Mouse (Mus musculus) lung, postnatal 0 days (tissue): ENCODE measurements at regions not wholly inside any gene's neighbourhood (a gene's known extent, or its start where the extent isn't known, plus 50 kb on each side); places are given as distances from the start of the nearest gene placed in this dataset.

Source experiments
- ATAC-seq: fragments of 200-750 bp; cut with Nextera tagmentation; 2 replicates; pipeline ENCODE4 v1.8.0; 2017; ENCODE audit warnings: moderate library complexity
- DNase-seq: peaks from one replicate; pipeline ENCODE4 v3.0.0-alpha.2; 2016; ENCODE audit warnings: low spot score
- H3K27ac ChIP-seq: fragments of 300-500 bp; sonication (generic); 2 replicates; pipeline ENCODE4 v1.5.1; 2014; ENCODE audit warnings: antibody characterized with exemption, mild to moderate bottlenecking, low read length, mixed read lengths
- H3K27me3 ChIP-seq: fragments of 300-500 bp; sonication (generic); replicated peaks from 2 replicates; pipeline ENCODE4 v1.6.1; 2014; ENCODE audit warnings: low read length, mixed read lengths; ENCODE audit not compliant: insufficient read depth
- H3K36me3 ChIP-seq: fragments of 300-500 bp; sonication (generic); 2 replicates; pipeline ENCODE4 v1.6.1; 2014; ENCODE audit warnings: low read length, mixed read lengths; ENCODE audit not compliant: insufficient read depth
- H3K4me1 ChIP-seq: fragments of 300-500 bp; sonication (generic); 2 replicates; pipeline ENCODE4 v1.6.1; 2014; ENCODE audit warnings: antibody characterized with exemption, low read depth, low read length, mixed read lengths; ENCODE audit not compliant: insufficient read depth
- H3K4me2 ChIP-seq: fragments of 300-500 bp; sonication (generic); replicated peaks from 2 replicates; pipeline ENCODE4 v1.6.1; 2014; ENCODE audit warnings: low read depth, mild to moderate bottlenecking, low read length, moderate library complexity, mixed read lengths
- H3K4me3 ChIP-seq: fragments of 300-500 bp; sonication (generic); 2 replicates; pipeline ENCODE4 v1.5.1; 2014; ENCODE audit warnings: low read depth, low read length
- H3K9ac ChIP-seq: fragments of 300-500 bp; sonication (generic); replicated peaks from 2 replicates; pipeline ENCODE4 v1.6.1; 2014; ENCODE audit warnings: low read depth, mild to moderate bottlenecking
- H3K9me3 ChIP-seq: fragments of 300-500 bp; sonication (generic); 2 replicates; pipeline ENCODE4 v1.6.1; 2016; ENCODE audit warnings: low read length, mixed read lengths
- CTCF ChIP-seq: IDR thresholded peaks from 2 replicates; pipeline ENCODE4 v1.5.1; 2016; ENCODE audit warnings: antibody characterized with exemption, mild to moderate bottlenecking
- EP300 ChIP-seq: IDR thresholded peaks from 2 replicates; pipeline ENCODE4 v1.6.1; 2016; ENCODE audit warnings: antibody characterized with exemption, mild to moderate bottlenecking, control low read depth
- WGBS: fragments of 180-500 bp; shearing (Covaris S2); extraction: QIAGEN DNeasy Blood & Tissue Kit; methylation state at CpG from one replicate; pipeline ENCODE4 v1.1.7; 2014; 5-methylcytosine and 5-hydroxymethylcytosine counted together

DNA sequence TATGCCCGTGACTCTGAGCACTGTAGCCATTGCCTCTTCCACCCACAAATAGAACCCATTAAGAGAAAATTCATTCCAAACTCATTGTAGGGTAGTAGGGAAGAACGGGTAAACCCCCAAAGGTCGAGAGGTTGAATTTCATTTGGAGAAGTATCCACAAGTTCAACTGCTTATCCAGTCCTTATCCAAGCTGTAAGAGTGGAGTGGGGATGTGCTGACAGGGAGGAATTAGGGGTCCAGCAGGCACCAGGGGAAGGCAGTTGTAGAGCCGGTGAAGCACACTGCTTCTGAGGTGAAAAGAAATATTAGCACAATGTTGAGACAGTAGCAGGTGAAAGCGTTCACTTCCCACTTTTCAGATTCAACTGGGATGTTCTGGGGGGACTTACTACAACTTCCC is 71.7 kb upstream of the Hand2 start:
- TF ChIP-seq CTCF (no peak), EP300 (no peak)
- Histone ChIP-seq H3K36me3 (no peaks in the 10 kb centered on the region), H3K27ac (no peak overlapping the region), H3K4me3 (no peak overlapping the region), H3K4me1 (no peaks in the 10 kb centered on the region), H3K9ac (no peak overlapping the region), H3K4me2 (no peak overlapping the region), H3K27me3 (no peaks in the 10 kb centered on the region), H3K9me3 (no peaks in the 10 kb centered on the region)
- DNase-seq: no peak
- WGBS: 58% methylated on average over 5 of the region's 5 CpGs
- no peak for ATAC-seq
